Mouse (Mus musculus): ENCODE measurements around the gene Mbip.

Mbip gene

GRCm38 (mm10) chr12:56295160-56295559, 50.5 kb downstream of the Mbip start:
- no peak for DNase-seq (ENCODE audit: low spot score)

GRCm38 (mm10) chr12:56288548-56288947, 57.1 kb downstream of the Mbip start:
- no peak for DNase-seq (ENCODE audit: low spot score)

- DNase-seq (ENCODE audit: low spot score) = no peak
Observed at GRCm38 (mm10) chr12:56286828-56287227, 58.9 kb downstream of the Mbip start.

- no peak for DNase-seq (ENCODE audit: low spot score)
Observed at GRCm38 (mm10) chr12:56284210-56284609, 61.5 kb downstream of the Mbip start.

GRCm38 (mm10) chr12:56281649-56282048, 64.0 kb downstream of the Mbip start:
- DNase-seq (ENCODE audit: low spot score) = no peak
